Mouse (Mus musculus): ENCODE measurements at regions not wholly inside any gene's neighbourhood (a gene's known extent, or its start where the extent isn't known, plus 50 kb on each side); places are given as distances from the start of the nearest gene placed in this dataset.

DNA sequence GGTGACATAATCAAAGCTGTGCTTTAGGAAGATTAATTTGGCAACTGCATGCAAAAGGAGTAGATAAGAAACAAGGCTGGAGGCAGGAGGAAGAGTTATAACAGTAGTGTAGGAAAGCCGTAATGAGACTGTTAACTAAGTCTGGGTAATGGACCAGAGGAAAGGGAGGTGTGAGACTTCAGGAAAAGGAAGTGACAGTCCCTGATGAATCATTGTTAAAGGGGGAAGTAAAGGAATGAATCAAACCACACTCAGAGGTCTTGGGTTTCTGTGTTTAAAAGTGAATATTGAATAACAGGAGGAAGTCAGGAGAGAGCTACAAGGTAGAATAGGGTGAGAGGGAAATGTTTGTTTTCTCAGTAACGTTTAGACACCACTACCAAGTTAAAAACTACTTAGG, 1175.9 kb downstream of the Diaph3 start:
- 66% methylated on average over 2 of the region's 2 CpGs for WGBS
- ATAC-seq (ENCODE audit: insufficient read depth, low FRiP score, low TSS enrichment), result no peak
- no peaks in the 10 kb centered on the region for H3K9me3 ChIP-seq (ENCODE audit: control insufficient read depth, low read length)

DNA sequence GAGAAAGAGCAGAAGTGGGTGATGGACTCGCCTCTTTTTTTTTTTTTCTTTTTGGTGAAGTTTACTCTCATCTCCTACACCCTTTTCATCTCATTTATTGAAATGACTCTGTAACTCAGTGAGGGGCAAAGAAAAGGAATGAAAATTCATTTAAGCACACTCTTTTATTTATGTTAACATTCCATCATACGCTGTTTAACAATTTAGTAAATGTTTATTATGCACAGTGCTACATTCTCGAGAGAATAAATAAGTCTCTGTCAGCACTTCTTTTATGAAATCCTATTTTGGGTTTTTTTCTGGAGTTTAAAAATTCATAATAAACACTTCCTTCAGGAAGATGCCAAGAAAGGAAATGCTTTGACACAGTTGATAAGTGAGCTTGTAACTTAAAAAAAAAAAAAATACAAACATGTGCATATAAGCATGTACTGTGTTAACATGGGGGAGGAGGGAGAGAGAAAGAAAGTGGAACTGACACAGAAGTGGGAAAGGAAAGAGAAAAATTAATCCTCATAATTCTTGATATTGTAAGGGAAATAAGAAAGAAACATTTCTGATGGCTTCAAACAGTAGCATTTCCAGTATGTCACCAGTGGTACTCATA, 1195.2 kb downstream of the Diaph3 start:
- Histone ChIP-seq H3K27ac (ENCODE audit: low read depth, low read length) (no peak overlapping the region), H3K9ac (ENCODE audit: low read length) (no peak overlapping the region), H3K4me3 (ENCODE audit: low read depth, low read length) (no peak overlapping the region), H3K9me3 (ENCODE audit: control insufficient read depth, low read length) (no peaks in the 10 kb centered on the region), H3K4me2 (ENCODE audit: low read depth) (no peak overlapping the region), H3K27me3 (ENCODE audit: control insufficient read depth, insufficient read depth, low read length) (no peaks in the 10 kb centered on the region), H3K4me1 (ENCODE audit: control insufficient read depth, insufficient read depth, low read length) (no peaks in the 10 kb centered on the region), H3K36me3 (ENCODE audit: control insufficient read depth, insufficient read depth, low read length) (no peaks in the 10 kb centered on the region)
- DNase-seq (ENCODE audit: low spot score), result no peak
- WGBS, result 85% methylated on average over 3 of the region's 3 CpGs
- ATAC-seq (ENCODE audit: insufficient read depth, low FRiP score, low TSS enrichment), result no peak

More for the DNA sequence above, 1175.9 kb downstream of the Diaph3 start:
- no peak overlapping the region for H3K9ac ChIP-seq (ENCODE audit: low read length)
- DNase-seq (ENCODE audit: low spot score), result no peak
- no peaks in the 10 kb centered on the region for H3K36me3 ChIP-seq (ENCODE audit: control insufficient read depth, insufficient read depth, low read length)
- no peak overlapping the region for H3K4me3 ChIP-seq (ENCODE audit: low read depth, low read length)
- H3K27ac ChIP-seq (ENCODE audit: low read depth, low read length), result no peak overlapping the region
- no peaks in the 10 kb centered on the region for H3K4me1 ChIP-seq (ENCODE audit: control insufficient read depth, insufficient read depth, low read length)
- H3K4me2 ChIP-seq (ENCODE audit: low read depth), result no peak overlapping the region
- H3K27me3 ChIP-seq (ENCODE audit: control insufficient read depth, insufficient read depth, low read length), result no peaks in the 10 kb centered on the region

GRCm38 (mm10) chr14:85942792-85943191, 1198.2 kb downstream of the Diaph3 start:
- H3K9ac ChIP-seq (ENCODE audit: low read length), result no peak overlapping the region
- 88% methylated on average over 4 of the region's 4 CpGs for WGBS
- H3K4me2 ChIP-seq (ENCODE audit: low read depth), result no peak overlapping the region
- H3K9me3 ChIP-seq (ENCODE audit: control insufficient read depth, low read length), result no peaks in the 10 kb centered on the region
- no peaks in the 10 kb centered on the region for H3K36me3 ChIP-seq (ENCODE audit: control insufficient read depth, insufficient read depth, low read length)
- ATAC-seq (ENCODE audit: insufficient read depth, low FRiP score, low TSS enrichment) (no peak), DNase-seq (ENCODE audit: low spot score) (no peak)
- H3K27ac ChIP-seq (ENCODE audit: low read depth, low read length), result no peak overlapping the region
- no peaks in the 10 kb centered on the region for H3K4me1 ChIP-seq (ENCODE audit: control insufficient read depth, insufficient read depth, low read length)
- no peak overlapping the region for H3K4me3 ChIP-seq (ENCODE audit: low read depth, low read length)
- no peaks in the 10 kb centered on the region for H3K27me3 ChIP-seq (ENCODE audit: control insufficient read depth, insufficient read depth, low read length)

DNA sequence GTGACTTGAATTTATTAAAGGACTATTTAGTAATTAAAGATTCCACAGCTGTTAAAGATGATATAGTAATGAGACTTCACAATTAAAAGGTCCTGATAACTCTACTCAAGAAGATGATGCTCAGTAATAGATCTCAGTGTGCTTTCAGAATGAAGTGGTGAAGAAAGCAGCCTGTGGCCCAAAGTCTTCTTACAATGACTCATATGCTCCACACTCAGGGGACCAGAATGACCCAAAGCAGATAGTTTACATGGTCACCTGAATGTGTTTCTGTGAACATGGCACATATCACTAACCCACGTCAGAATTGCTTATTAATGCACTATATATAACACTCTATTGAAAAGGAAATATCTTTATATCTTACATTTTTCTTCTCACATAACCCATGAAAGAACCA, 1200.5 kb downstream of the Diaph3 start:
- H3K4me3 ChIP-seq (ENCODE audit: low read depth, low read length), result no peak overlapping the region
- H3K27me3 ChIP-seq (ENCODE audit: control insufficient read depth, insufficient read depth, low read length), result no peaks in the 10 kb centered on the region
- no peak overlapping the region for H3K4me2 ChIP-seq (ENCODE audit: low read depth)
- H3K27ac ChIP-seq (ENCODE audit: low read depth, low read length), result no peak overlapping the region
- no peak for DNase-seq (ENCODE audit: low spot score)
- H3K4me1 ChIP-seq (ENCODE audit: control insufficient read depth, insufficient read depth, low read length), result no peaks in the 10 kb centered on the region
- H3K9me3 ChIP-seq (ENCODE audit: control insufficient read depth, low read length), result no peaks in the 10 kb centered on the region
- no peak for ATAC-seq (ENCODE audit: insufficient read depth, low FRiP score, low TSS enrichment)
- H3K36me3 ChIP-seq (ENCODE audit: control insufficient read depth, insufficient read depth, low read length), result no peaks in the 10 kb centered on the region
- WGBS, result 83% methylated on average over 1 of the region's 1 CpGs
- no peak overlapping the region for H3K9ac ChIP-seq (ENCODE audit: low read length)

- Histone ChIP-seq H3K36me3 (ENCODE audit: control insufficient read depth, insufficient read depth, low read length) (no peaks in the 10 kb centered on the region), H3K27me3 (ENCODE audit: control insufficient read depth, insufficient read depth, low read length) (no peaks in the 10 kb centered on the region), H3K4me1 (ENCODE audit: control insufficient read depth, insufficient read depth, low read length) (no peaks in the 10 kb centered on the region), H3K9me3 (ENCODE audit: control insufficient read depth, low read length) (no peaks in the 10 kb centered on the region), H3K4me3 (ENCODE audit: low read depth, low read length) (no peak overlapping the region), H3K4me2 (ENCODE audit: low read depth) (no peak overlapping the region), H3K27ac (ENCODE audit: low read depth, low read length) (no peak overlapping the region), H3K9ac (ENCODE audit: low read length) (no peak overlapping the region)
- ATAC-seq (ENCODE audit: insufficient read depth, low FRiP score, low TSS enrichment), result no peak
- 87% methylated on average over 2 of the region's 2 CpGs for WGBS
- DNase-seq (ENCODE audit: low spot score), result no peak
Measured at GRCm38 (mm10) chr14:85935091-85935490, 1205.9 kb downstream of the Diaph3 start.

- no peak overlapping the region for H3K9ac ChIP-seq (ENCODE audit: low read length)
- H3K27me3 ChIP-seq (ENCODE audit: control insufficient read depth, insufficient read depth, low read length), result no peaks in the 10 kb centered on the region
- no peak overlapping the region for H3K4me3 ChIP-seq (ENCODE audit: low read depth, low read length)
- H3K4me1 ChIP-seq (ENCODE audit: control insufficient read depth, insufficient read depth, low read length), result no peaks in the 10 kb centered on the region
- no peak overlapping the region for H3K4me2 ChIP-seq (ENCODE audit: low read depth)
- WGBS, result 71% methylated on average over 5 of the region's 5 CpGs
- H3K36me3 ChIP-seq (ENCODE audit: control insufficient read depth, insufficient read depth, low read length), result no peaks in the 10 kb centered on the region
- H3K9me3 ChIP-seq (ENCODE audit: control insufficient read depth, low read length), result no peaks in the 10 kb centered on the region
- ATAC-seq (ENCODE audit: insufficient read depth, low FRiP score, low TSS enrichment) (no peak), DNase-seq (ENCODE audit: low spot score) (no peak)
- H3K27ac ChIP-seq (ENCODE audit: low read depth, low read length), result no peak overlapping the region
Measured at GRCm38 (mm10) chr14:85930387-85930786, 1210.6 kb downstream of the Diaph3 start.

GRCm38 (mm10) chr14:85918894-85919293, 1222.1 kb downstream of the Diaph3 start:
- H3K27me3 ChIP-seq (ENCODE audit: control insufficient read depth, insufficient read depth, low read length), result no peaks in the 10 kb centered on the region
- no peak overlapping the region for H3K9ac ChIP-seq (ENCODE audit: low read length)
- no peaks in the 10 kb centered on the region for H3K36me3 ChIP-seq (ENCODE audit: control insufficient read depth, insufficient read depth, low read length)
- H3K4me1 ChIP-seq (ENCODE audit: control insufficient read depth, insufficient read depth, low read length), result no peaks in the 10 kb centered on the region
- DNase-seq (ENCODE audit: low spot score) (no peak), ATAC-seq (ENCODE audit: insufficient read depth, low FRiP score, low TSS enrichment) (peak; percentile 37; the same call in 1 of the 2 replicates)
- WGBS, result 67% methylated on average over 4 of the region's 4 CpGs
- H3K27ac ChIP-seq (ENCODE audit: low read depth, low read length), result no peak overlapping the region
- H3K4me3 ChIP-seq (ENCODE audit: low read depth, low read length), result no peak overlapping the region
- H3K9me3 ChIP-seq (ENCODE audit: control insufficient read depth, low read length), result no peaks in the 10 kb centered on the region
- no peak overlapping the region for H3K4me2 ChIP-seq (ENCODE audit: low read depth)

DNA sequence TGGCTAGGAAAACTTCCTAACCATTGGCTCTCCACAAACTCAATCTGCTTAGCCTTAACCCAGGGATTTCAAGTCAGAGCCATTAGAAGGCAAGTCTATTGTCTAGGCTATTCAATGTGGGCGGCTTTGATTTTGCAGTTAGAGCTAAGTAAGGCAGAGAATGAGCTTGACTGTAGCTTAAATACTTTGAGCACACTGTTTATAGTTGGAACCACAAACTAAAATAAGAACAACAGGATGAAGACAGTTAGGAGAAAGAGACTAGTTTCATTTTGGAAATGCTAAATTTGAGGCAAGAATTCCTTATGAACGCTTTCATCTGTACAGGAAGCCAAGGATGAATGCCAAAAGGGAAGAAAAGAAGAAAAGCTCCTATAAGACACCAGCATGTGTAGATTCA, 1225.3 kb downstream of the Diaph3 start:
- no peaks in the 10 kb centered on the region for H3K9me3 ChIP-seq (ENCODE audit: control insufficient read depth, low read length)
- H3K27ac ChIP-seq (ENCODE audit: low read depth, low read length), result no peak overlapping the region
- no peak for ATAC-seq (ENCODE audit: insufficient read depth, low FRiP score, low TSS enrichment)
- no peak for DNase-seq (ENCODE audit: low spot score)
- H3K36me3 ChIP-seq (ENCODE audit: control insufficient read depth, insufficient read depth, low read length), result no peaks in the 10 kb centered on the region
- H3K27me3 ChIP-seq (ENCODE audit: control insufficient read depth, insufficient read depth, low read length), result no peaks in the 10 kb centered on the region
- no peak overlapping the region for H3K4me3 ChIP-seq (ENCODE audit: low read depth, low read length)
- WGBS, result 77% methylated on average over 2 of the region's 2 CpGs
- no peak overlapping the region for H3K9ac ChIP-seq (ENCODE audit: low read length)
- no peaks in the 10 kb centered on the region for H3K4me1 ChIP-seq (ENCODE audit: control insufficient read depth, insufficient read depth, low read length)
- H3K4me2 ChIP-seq (ENCODE audit: low read depth), result no peak overlapping the region

DNA sequence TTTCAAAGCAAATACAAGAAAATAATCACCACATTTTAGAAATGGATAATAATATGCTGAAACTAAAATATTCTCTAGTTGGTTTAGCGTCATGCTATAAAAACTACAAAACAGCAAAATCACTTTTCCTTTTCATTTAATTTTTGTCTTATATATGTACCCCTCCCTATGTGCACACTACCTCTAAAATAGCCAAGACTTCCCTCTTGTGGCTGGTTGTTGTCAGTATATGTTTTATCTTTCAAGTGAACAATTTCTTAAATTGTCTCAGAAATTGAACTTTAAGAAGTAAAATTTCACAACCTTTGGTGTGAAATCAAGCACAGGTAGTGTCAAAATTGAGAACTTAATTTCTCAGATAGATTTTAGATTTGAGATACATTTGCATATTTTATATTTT, 1243.1 kb downstream of the Diaph3 start:
- no peaks in the 10 kb centered on the region for H3K9me3 ChIP-seq (ENCODE audit: control insufficient read depth, low read length)
- no peak overlapping the region for H3K4me2 ChIP-seq (ENCODE audit: low read depth)
- WGBS, result 94% methylated on average over 1 of the region's 1 CpGs
- DNase-seq (ENCODE audit: low spot score), result no peak
- H3K4me3 ChIP-seq (ENCODE audit: low read depth, low read length), result no peak overlapping the region
- H3K27ac ChIP-seq (ENCODE audit: low read depth, low read length), result no peak overlapping the region
- H3K27me3 ChIP-seq (ENCODE audit: control insufficient read depth, insufficient read depth, low read length), result no peaks in the 10 kb centered on the region
- no peak for ATAC-seq (ENCODE audit: insufficient read depth, low FRiP score, low TSS enrichment)
- H3K36me3 ChIP-seq (ENCODE audit: control insufficient read depth, insufficient read depth, low read length), result no peaks in the 10 kb centered on the region
- no peak overlapping the region for H3K9ac ChIP-seq (ENCODE audit: low read length)
- no peaks in the 10 kb centered on the region for H3K4me1 ChIP-seq (ENCODE audit: control insufficient read depth, insufficient read depth, low read length)

All from neural tube, embryonic 11.5 days (tissue).